Mouse (Mus musculus): ENCODE results near the gene Krtap11-1. TPM values are rescaled to one million over a fixed set of nuclear protein-coding genes. Genes with fewer than 3 reads are reported as not detected.

Krtap11-1 gene
- total RNA-seq, 2 experiments from 2014 or later: not detected

Other genes starting within 250 kb of the Krtap11-1 start
- gene Krtap21-1, start 167.3 kb downstream of the Krtap11-1 start, total RNA-seq (2014; fragmentation: Nextera tagmentation): not detected in 2 replicates
- not detected in 2 replicates for gene Krtap21-1, start 167.3 kb downstream of the Krtap11-1 start, total RNA-seq (2017)
- not detected in 2 replicates for gene Krtap6-2, start 151.1 kb downstream of the Krtap11-1 start, total RNA-seq (2014; fragmentation: Nextera tagmentation)
- not detected in 2 replicates for gene Krtap6-2, start 151.1 kb downstream of the Krtap11-1 start, total RNA-seq (2017)
- gene Krtap8-1, start 83.2 kb downstream of the Krtap11-1 start, total RNA-seq (2014; fragmentation: Nextera tagmentation): not detected in 2 replicates
- not detected in 2 replicates for gene Krtap8-1, start 83.2 kb downstream of the Krtap11-1 start, total RNA-seq (2017)
- gene Krtap7-1, start 62.9 kb downstream of the Krtap11-1 start, total RNA-seq (2014; fragmentation: Nextera tagmentation): not detected in 2 replicates
- gene Krtap7-1, start 62.9 kb downstream of the Krtap11-1 start, total RNA-seq (2017): not detected in 2 replicates

All from granulocyte monocyte progenitor cell, adult 5-6 weeks (primary cell).